Mouse (Mus musculus) megakaryocyte progenitor cell, adult 5-6 weeks (primary cell): Measurements from ENCODE around the gene Igdcc3. TPM values are rescaled to one million over a fixed set of nuclear protein-coding genes. Genes with fewer than 3 reads are reported as not detected.

Experiments
- ATAC-seq: replicated peaks from 2 replicates; pipeline ENCODE4 v1.8.0; 2016; ENCODE audit warnings: mild to moderate bottlenecking, moderate TSS enrichment, inconsistent platforms; ENCODE audit not compliant: poor library complexity
- total RNA-seq, 2 experiments: library from RNA; stranded (forward) in 1 of 2; stranded (reverse) in 1 of 2; fragments of 157-497, 149-512 nt in 1 of 2; fragments of 200-1000 nt in 1 of 2; gene quantifications; 2 replicates each; pipeline versions ENCODE4 v1.2.3 to v1.2.4; 2015 to 2017

Gene Igdcc3
- total RNA-seq (2015) (not detected in 2 replicates), total RNA-seq (2017) (not detected in 2 replicates)

- no peak for ATAC-seq
Measured at GRCm38 (mm10) chr9:65140936-65141305, at the start of gene Igdcc3. Igdcc3 (plus strand) TSS chr9:65141189.

DNA sequence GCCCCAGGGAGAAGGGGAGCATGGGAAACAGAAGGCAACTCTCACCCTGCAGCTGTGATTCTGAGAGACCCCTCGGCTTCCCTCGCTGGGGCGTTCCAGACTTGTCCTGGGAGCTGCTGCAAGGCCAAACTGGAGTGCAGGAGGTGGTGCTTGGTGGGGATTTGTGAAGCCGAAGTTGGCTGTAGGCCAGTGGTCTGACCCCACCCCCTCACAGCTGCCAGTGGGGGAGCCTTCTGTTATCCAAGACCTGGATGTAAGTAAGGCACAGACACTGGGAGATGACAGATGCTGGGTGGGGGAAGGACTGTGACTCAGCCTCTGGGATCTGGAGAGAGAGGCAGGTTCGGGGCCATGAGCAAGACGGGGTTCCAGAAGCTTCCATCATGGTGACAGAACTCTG lies 46.8 kb upstream of the Igdcc3 start:
- ATAC-seq: no peak

DNA sequence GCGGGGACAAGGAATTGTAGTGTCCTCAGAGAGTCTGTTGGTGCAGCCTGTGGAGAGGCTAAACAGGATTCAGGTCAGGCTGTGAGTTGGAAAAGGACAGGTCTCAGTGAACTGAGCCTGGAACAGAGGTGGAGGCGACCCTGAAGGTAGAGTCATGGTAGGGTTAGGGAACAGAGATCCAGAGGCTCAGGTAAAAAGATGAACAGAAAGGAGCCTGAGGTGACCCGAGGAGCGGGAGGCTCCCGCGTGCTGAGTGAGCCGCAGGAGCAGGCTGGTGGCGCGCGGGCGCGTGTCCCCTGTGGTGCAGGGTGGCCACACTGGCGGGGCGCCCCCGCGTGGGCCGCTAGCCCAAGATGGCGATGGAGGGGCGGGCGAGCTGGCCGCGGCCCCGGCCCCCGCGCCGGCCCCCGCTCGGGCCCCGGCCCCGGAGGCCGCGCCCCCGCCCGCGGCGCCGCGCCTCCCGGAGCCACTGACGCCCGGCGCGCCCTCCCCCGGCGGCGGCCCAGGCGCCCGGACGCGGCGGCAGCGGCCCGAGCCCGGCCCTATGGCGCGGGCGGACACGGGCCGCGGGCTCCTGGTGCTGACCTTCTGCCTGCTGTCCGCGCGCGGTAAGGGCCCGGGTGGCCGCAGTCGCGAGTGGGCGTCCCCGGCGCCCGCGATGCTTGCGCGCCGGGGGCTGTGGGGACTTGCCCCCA lies 39.9 kb upstream of the Igdcc3 start, which contains the start of gene Igdcc4:
Gene Igdcc4 (plus strand): TSS at position 496 of the 695 bp plus-strand sequence.
- no peak for ATAC-seq

DNA sequence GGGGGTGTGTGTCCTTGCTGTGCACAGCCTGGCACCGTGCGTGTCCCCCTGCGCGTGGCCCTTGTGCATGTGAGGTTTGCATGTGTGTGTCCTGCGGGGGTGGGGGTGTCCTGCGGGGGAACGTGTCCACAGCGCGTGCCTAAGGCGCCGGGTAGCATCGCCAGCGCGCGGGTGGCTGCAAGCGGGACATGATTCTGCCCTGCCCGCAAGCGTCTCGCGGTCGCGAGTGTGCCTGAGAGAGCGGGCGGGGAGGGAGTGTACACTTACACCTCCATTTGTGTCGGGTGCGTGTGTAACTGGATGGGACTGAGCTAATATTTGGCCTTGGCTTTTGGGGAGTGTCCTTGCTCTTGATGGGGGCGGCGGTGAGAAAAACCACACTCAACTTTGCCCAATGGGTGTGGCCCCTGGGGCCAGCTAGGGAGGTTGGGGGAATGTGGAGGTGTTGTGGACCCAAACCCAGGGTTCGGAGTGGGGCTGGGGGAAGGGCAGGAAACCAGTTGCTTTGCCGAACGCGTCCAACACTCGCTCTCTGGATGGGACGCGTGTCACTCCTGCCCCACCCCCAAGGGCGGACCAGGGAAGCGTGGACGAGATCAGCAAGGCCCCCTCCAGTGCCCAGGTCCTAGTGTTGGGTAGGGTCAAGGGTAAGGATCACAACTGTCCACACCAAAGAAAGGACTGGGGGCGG lies 39.2 kb upstream of the Igdcc3 start:
- no peak for ATAC-seq

DNA sequence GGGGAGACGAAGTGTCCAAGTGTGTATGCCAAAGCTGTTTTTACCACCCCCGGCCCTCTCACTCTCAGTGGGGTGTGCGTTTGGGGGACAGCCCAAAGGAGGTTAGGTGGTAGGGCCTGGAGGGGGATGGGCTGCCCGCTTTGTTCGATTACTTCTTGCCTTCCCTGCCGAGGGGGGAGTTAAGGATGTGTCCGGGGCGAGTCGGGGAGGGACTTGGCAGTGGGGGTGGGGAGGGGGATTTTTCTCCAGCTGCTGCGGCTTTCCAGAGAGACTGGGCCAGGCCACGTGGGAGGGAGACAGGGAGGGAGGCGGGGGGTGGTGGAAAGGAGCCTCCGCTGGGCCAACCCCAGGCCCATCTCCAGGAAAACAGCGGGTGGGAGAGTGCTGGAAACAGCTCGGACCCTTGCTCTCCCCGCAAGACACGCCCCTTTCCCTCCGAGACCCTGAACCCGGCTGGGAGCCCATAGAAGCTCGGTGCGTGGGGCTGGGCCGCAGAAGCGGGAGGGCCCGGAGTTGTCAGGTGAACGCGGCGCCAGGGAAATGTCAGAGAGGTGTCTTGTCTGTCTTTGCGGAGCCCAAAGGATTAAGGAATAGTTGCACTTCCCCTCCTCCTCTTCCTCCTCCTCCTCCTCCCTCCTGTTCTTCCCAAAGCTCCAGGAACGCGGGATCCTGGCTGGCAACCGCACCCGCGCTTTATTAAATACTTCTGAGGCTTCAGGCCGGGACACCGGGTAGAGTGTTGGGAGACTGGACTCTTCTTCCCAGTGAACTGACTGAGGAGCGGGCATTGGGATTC lies 38.4 kb upstream of the Igdcc3 start:
- ATAC-seq: no peak

GRCm38 (mm10) chr9:65103173-65103752 lies 37.7 kb upstream of the Igdcc3 start:
- no peak for ATAC-seq

DNA sequence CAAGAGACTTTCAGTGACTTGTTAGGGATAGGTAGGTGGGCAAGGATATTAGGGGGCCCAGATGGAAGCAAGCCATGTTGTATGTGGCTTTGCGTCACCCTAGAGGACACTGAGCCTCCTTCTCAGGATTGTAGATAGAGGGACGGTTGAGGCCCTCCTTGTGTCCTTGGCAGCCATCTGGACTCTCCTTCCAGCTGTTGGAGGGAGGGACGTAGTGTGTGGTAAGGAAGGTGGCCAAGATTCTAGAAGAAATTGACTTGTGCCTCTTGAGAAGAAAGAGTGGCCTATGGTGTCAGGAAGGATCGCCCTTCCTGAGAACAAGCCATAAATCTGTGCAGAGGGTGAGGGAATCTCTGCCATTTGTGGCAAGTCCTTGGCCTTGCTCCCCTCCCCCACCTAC lies 34.2 kb upstream of the Igdcc3 start:
- no peak for ATAC-seq

DNA sequence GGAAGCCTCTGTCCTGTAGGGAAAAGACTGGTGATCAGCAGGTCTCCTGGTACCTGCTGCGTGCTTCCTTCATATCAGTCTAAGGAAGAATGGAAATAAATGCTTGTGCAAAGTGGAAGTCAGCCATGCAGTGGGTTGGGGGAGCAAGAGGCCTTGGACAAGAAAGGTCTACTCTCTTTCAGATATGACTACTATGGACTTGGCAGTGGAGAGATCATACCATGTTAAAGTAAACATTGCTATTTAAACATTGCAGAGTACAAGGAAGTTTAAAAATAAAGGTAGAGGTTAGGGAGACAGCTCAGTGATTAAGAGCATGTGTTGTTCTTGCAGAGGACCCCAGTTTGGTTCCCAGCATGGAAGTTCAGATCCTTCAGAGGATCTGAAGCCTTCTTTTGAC lies 33.1 kb upstream of the Igdcc3 start:
- no peak for ATAC-seq

DNA sequence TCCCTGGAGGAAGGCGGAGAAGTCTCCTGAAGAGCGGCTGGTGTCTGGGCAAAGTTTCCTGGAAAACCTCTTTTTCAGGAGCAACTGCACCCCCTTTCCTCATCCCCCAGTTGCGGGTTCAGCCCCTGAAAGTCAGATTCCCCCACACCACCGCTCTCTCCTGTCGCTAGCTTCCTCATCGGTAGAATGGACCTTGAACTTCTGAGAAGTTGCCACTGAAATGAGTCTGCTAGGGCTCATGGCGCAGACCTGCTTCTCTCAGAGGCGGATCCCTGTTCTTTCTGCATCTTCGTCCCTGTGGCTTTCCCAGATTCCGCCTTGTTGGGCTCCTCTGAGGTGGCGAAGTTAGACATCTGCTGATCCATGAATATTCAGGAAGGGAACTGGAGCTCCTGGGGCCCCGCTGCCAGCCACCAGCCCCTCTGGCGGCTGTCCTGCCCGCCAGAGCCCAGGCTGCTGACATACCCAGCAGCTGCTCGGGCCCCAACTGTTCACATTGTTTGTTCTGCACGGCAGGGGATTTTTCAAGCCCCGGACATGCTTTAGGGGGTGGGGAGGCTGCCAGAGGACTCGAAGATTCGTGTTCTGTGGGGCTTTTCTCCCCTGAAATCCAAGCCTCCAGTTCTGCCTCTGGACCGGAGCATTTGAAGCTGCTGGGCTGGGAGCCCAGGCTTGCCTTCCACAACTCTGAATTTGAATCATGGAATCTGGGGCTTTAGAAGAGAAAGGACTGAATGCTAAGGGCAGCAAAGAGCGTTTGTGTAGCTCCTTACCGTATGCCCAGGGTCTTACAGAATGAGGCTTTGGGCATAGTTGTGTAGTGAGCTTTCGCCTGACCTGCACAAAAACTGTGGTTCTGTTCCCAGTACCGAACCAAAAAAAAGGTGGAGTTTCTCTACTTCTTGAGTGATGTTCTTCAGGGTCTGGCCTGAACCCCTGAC lies 31.6 kb upstream of the Igdcc3 start:
- no peak for ATAC-seq

- no peak for ATAC-seq
Measured at GRCm38 (mm10) chr9:65111698-65112097, 29.3 kb upstream of the Igdcc3 start.

DNA sequence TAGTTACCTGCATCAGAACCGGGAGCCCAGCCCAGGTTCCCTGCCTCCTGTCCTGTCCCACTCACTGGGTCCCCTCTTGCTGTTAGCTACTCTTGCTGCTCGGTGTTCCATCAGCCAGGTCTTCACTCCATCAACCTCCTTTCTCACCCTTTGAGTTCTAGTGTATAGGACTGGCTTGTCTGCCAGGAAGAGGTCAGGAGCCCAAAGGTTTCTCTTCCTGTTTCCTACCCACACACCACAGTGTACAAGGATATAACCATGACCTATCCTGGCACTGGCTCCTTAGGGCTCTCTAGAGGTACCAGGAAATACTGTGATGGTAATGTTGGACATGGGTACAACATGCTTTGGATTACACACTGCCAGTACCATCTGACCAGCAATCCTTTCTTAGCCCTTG lies 27.3 kb upstream of the Igdcc3 start:
- ATAC-seq: no peak; the same call in 1 of the 2 replicates

DNA sequence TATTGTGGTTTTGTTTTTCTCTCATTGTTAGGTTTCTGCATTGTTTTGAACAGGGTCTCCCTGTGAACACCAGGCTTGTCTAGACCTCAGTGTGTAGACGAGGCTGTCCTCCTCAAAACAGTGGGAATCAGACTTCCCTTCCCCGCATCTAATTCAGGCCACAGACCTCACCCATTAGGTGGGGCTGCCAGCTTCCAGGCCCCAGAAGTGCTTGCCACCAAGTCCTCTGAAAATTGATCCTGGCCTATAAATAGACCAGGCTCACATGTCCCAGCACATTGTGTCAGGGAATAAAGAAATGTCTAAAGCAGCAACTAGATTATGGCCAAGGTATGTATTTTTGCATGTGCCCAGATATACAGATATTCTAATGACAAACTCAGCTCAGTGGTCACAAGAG lies 25.1 kb upstream of the Igdcc3 start:
- ATAC-seq: no peak

DNA sequence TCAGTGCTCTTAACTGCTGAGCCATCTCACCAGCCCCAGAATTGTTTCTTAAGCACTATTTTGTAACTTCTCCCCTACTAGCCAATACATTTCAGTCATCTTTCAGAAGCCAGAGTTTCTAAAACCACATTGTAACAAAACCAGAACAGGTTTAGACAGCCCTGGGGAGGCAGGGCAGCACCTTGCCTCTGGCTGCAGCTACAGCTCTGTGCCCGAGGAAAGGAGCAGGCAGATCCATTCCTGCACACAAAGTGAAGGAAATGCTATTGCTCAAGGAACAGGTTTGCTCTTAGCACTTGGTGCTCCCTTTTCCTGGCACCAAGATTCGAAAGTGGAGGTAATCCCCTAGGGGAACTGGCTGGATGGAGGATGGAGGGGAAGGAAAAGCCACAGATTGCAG lies 23.5 kb upstream of the Igdcc3 start:
- no peak for ATAC-seq

DNA sequence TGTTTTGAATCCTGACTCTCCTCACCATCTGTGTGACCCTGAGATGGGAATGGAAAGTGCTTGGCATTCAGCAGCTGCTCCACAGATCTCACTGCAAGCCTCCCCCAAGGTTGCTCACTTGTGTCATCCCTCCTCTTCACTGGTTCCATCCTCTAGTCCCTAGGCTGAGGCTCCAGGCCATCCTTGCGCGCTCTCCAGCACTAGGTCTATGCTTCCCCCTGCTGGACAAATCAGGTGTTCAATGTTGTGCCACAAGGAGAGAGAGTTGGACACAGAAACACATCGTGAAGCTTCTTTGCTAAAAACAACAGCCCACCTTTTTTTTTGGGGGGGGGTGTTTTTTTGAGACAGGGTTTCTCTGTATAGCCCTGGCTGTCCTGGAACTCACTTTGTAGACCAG lies 20.1 kb upstream of the Igdcc3 start:
- peak; percentile 84 for ATAC-seq

DNA sequence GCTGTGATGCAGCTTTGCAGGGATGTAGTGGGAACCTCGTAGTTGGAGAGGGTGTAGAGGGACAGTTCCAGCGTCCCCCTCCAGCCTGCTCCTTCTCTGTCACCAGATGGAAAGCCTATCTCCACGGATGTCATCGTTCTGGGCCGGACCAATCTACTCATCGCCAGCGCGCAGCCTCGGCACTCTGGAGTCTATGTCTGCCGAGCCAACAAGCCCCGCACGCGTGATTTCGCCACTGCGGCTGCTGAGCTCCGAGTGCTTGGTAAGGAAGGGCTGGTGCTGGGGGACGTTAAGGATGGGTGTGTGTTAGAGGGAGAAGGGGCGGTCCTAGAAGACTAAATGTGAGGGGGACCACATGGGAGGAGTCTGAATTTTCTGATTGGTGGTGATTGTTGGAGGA lies 18.4 kb upstream of the Igdcc3 start:
- no peak for ATAC-seq

DNA sequence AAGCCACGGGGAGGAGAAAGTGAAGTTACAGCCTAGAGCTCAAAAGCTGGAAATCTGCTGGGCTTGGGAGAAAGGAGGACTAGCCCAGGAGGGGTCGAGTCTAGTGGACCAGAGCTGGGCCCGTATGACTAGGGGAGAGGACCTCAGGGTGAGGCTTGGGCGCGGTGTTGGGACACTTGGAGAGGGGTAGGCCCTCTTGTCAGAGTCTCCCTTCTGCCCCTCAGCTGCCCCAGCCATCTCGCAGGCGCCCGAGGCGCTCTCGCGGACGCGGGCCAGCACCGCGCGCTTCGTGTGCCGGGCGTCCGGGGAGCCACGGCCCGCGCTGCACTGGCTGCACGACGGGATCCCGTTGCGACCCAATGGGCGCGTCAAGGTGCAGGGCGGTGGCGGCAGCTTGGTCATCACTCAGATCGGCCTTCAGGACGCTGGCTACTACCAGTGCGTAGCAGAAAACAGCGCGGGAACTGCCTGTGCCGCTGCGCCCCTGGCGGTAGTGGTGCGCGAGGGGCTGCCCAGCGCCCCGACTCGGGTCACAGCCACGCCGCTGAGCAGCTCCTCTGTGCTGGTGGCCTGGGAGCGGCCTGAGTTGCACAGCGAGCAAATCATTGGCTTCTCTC lies 17.3 kb upstream of the Igdcc3 start:
- ATAC-seq: peak; percentile 73

GRCm38 (mm10) chr9:65128123-65128815 lies 12.7 kb upstream of the Igdcc3 start:
- ATAC-seq: peak; percentile 83

DNA sequence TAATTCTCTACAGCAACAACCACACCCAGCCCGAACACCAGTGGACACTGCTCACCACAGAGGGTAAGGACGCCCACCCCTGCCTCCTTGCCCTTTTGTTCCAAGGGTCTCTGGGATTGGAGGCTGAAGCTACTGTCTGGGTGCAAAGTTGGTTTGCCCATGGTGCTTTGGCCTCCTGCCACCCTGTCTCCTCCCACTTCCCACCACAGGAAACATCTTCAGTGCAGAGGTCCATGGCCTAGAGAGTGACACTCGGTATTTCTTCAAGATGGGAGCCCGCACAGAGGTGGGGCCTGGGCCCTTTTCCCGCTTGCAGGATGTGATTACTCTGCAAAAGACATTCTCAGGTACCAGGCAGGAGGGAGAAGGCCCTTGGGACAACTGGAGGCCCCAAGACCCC lies 9.3 kb upstream of the Igdcc3 start:
- peak; percentile 45; the same call in 1 of the 2 replicates for ATAC-seq

DNA sequence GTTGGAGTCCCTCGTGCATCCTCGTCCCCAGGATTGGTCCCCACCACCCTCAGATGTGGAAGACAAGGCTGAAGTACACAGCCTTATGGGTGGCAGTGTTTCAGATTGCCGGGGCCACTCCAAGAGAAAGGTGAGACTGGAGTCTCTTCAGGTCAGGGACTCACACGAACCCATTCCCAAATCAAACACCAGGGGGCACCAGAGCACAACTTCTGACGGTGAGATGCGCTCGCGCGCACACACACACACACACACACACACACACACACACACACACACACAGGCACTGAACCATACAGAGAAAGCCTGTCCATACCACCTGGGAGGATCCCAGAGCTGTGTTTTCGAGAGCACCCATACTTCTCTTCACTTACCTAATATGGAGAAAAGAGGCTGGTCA lies 7.2 kb upstream of the Igdcc3 start:
- ATAC-seq: peak; percentile 91
